Mouse (Mus musculus): ENCODE data around the gene Sema3d. TPM values are rescaled to one million over a fixed set of nuclear protein-coding genes. Genes with fewer than 3 reads are reported as not detected.

The Sema3d gene
- total RNA-seq, 2 experiments from 2014 or later = 4.9 to 6.0 TPM

DNA sequence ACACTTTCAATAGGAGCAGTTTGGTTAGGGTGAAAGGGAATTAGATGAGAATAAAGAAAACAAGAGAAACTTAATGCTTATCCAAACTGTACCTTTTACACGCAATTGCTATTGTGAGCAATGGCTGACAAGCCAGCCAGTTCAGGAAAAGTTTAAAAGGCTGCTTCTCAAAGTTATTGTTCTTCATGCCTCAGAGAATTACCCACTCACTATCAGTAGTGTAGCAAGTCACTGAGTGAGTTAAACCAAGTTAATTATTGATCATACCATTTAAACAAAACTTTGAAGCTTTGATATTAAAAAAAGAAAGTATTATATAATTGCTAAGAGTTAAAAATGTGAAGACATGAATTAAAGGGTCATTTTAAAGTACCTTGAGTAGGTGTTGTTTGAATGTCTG, 108.5 kb downstream of the Sema3d start:
- intact Hi-C loops (cut with DNase I) = no loop called here
- DNase-seq (ENCODE audit: low spot score in 2 of 2) = no peak

DNA sequence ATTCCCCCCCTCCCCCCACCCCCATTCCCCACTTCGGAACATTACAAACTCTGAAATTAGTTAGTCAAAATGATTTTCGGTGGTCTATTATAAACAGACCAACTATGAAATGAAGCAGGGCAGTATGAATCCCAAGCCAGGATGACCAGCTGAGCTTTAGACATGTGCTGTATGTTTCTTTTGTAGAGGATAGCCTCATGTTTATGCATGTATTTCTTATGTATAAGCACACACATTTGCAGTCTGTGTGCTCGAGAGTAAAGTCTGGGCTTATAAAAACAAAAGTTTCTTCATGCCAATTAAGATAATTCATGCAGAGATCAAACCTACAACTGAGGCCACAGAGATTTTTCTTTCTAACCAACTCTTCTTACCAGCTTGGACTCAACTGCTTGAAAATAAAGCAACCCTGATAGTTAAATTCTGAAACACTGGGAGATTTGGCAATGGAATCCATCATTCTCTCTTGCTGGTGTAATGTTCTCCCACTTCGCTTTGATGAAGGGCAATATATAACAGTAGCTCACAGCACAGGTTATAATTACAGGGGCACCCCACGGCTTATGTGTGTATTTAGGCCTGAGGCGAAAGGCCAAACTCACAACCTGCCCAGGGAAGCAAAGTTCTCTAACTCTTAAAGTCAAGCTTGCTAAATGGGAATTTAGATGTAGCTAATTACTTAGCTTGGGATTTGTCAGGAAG, 115.2 kb downstream of the Sema3d start:
- intact Hi-C loops (cut with DNase I) = no loop called here
- DNase-seq (ENCODE audit: low spot score in 2 of 2) = no peak

- DNase-seq (ENCODE audit: low spot score in 2 of 2) = no peak
- intact Hi-C loops (cut with DNase I) = no loop called here
Measured at GRCm38 (mm10) chr5:12499037-12499436, 115.9 kb downstream of the Sema3d start.

DNA sequence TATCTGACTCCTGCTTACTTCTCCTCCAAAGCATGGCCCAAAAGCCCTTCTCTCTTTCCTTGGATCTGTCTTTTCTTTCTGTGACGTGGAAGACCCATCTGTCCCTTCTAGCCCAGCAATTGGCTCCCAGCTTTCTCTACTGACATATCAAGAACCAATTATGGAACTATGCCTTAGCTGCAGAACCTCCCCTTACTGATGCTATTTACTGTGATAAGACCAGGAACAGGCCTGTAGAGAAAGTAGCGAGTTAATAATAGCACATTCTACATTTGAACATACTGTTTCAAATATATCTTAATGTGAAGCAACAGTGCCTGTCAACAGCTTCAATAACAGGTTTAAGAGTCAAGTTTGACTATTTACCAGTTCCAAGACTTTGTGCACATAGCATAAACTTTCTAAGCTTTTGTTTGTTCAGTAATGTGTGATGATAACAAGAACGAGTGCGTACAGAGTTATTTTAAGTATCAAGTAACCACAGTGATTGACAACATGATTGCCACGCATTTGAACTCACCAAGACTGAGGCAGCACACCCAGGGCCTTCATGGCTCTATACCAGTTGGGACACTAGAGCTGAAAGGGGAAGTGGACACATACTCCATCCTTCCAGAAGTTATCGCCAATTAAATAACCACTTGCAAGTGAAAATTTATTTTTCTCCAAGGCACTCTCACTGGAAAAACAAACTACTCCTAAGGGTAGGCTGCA, 116.8 kb downstream of the Sema3d start:
- intact Hi-C loops (cut with DNase I) = no loop called here

GRCm38 (mm10) chr5:12512471-12512870, 129.3 kb downstream of the Sema3d start:
- no peak for DNase-seq (ENCODE audit: low spot score in 2 of 2)
- intact Hi-C loops (cut with DNase I) = no loop called here

More for the DNA sequence above, 116.8 kb downstream of the Sema3d start:
- no peak for DNase-seq (ENCODE audit: low spot score in 2 of 2)

GRCm38 (mm10) chr5:12515283-12515682, 132.1 kb downstream of the Sema3d start:
- no peak for DNase-seq (ENCODE audit: low spot score in 2 of 2)
- intact Hi-C loops (cut with DNase I) = no loop called here

- intact Hi-C loops (cut with DNase I) = no loop called here
Measured at GRCm38 (mm10) chr5:12525235-12525767, 142.1 kb downstream of the Sema3d start.

GRCm38 (mm10) chr5:12528596-12528995, 145.4 kb downstream of the Sema3d start:
- intact Hi-C loops (cut with DNase I) = no loop called here
- DNase-seq (ENCODE audit: low spot score in 2 of 2) = no peak

More at GRCm38 (mm10) chr5:12525235-12525767, 142.1 kb downstream of the Sema3d start:
- no peak for DNase-seq (ENCODE audit: low spot score in 2 of 2)

- no peak for DNase-seq (ENCODE audit: low spot score in 2 of 2)
- intact Hi-C loops (cut with DNase I) = no loop called here
Measured at GRCm38 (mm10) chr5:12529771-12530170, 146.6 kb downstream of the Sema3d start.

DNA sequence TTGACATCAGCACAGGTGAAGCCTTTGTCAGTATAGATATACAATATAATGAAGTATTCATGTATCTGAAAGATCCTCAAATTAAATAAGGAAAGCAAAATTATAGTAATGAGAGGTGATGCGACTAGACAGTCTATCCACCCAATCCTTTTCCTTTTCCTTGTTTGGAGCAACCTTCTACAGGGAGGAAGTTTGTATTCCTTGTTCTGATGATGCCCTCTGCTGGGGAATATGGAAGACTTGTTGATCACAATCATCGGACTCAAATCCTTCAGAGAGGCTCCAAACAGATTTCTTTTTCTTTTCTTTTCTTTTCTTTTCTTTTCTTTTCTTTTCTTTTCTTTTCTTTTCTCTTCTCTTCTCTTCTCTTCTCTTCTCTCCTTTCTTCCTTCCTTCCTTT, 158.1 kb downstream of the Sema3d start:
- intact Hi-C loops (cut with DNase I) = loop anchor here (5.0 kb wide), 2 partner anchors 509 to 1894 kb away; no protein-coding TSS in a partner anchor
- no peak for DNase-seq (ENCODE audit: low spot score in 2 of 2)

GRCm38 (mm10) chr5:12549046-12549669, 166.0 kb downstream of the Sema3d start:
- intact Hi-C loops (cut with DNase I) = no loop called here
- DNase-seq (ENCODE audit: low spot score in 2 of 2) = no peak

- intact Hi-C loops (cut with DNase I) = loop anchor here (5.0 kb wide), 3 partner anchors 523 to 1903 kb away; no protein-coding TSS in a partner anchor
- DNase-seq (ENCODE audit: low spot score in 2 of 2) = no peak
Measured at GRCm38 (mm10) chr5:12555401-12555800, 172.2 kb downstream of the Sema3d start.

GRCm38 (mm10) chr5:12557889-12558288, 174.7 kb downstream of the Sema3d start:
- no peak for DNase-seq (ENCODE audit: low spot score in 2 of 2)
- intact Hi-C loops (cut with DNase I) = loop anchor here (5.0 kb wide), 3 partner anchors 526 to 1906 kb away; no protein-coding TSS in a partner anchor

DNA sequence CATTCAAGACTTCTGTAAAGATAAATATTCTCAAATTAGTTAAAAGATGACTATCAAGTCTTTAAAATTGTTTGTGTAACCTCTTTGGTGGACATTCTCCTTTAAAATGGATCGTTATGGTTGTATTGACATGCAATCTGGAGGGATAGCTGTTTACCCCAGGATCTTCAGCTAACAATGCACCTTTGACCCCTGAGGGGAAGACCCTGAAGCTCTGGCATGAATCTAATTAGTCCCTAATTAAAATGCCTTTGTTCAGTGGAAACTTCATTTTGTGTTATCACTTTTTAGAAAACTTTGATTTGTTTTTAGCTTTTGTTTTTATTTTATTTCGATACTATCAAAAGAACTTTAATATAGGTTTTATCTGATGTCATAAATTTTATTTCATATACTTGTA, 178.6 kb downstream of the Sema3d start:
- intact Hi-C loops (cut with DNase I) = loop anchor here (1.0 to 10.0 kb wide), 4 partner anchors 833 to 1656 kb away; no protein-coding TSS in a partner anchor
- DNase-seq (ENCODE audit: low spot score in 2 of 2) = no peak

DNA sequence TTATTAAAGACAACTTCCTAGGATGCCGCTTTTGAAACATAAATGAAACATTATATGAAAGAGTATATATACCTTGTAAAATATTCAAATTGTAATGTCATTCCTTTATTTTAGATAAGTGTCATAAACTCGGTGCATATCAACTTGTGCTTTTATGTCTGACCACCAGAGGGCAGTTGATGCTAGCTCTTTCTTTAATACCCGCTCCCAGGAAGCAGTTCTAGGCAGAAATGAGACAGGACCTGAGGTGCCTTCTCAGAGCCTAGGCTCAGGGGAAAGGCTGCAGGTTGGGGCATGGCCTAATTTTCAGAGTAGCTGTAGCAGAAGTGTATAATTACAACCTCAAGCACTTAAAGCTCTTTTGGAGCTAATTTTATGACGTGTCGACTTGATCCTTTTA, 179.0 kb downstream of the Sema3d start:
- DNase-seq (ENCODE audit: low spot score in 2 of 2) = peak; percentile 31 to 41

GRCm38 (mm10) chr5:12563132-12563531, 179.9 kb downstream of the Sema3d start:
- DNase-seq (ENCODE audit: low spot score in 2 of 2) = no peak
- intact Hi-C loops (cut with DNase I) = loop anchor here (2.0 to 10.0 kb wide), 3 partner anchors 832 to 1654 kb away; no protein-coding TSS in a partner anchor

More for the DNA sequence above, 179.0 kb downstream of the Sema3d start:
- intact Hi-C loops (cut with DNase I) = loop anchor here (1.0 to 10.0 kb wide), 4 partner anchors 833 to 1655 kb away; no protein-coding TSS in a partner anchor

DNA sequence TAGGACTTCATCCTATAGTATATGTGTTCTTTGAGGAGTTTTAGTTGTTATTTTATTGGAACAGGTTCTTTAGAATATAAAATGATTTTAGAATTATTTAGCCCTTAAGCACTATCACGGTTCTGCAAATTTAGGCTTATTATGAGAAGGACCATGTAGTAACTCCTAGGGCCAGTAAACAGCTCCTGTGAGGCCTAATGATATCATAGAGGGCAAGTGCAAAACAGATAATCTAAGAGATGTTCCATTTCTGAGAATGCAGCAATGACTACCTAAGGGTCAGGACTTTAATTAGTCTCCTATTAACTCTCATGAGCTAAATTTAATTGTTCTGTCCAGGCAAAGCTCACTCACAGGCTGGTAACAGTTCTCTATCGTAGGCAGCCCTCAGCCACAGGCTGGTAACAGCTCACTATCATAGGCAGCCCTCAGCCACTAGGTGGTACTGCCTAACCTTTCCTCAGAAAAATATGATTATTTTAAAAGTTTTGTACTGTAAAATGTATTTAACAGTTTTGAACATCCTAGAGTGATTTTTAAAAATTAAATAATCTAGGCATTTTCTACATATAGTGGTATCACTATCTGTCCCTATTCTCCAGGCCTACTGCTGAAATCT, 181.5 kb downstream of the Sema3d start:
- DNase-seq (ENCODE audit: low spot score in 2 of 2) = no peak
- intact Hi-C loops (cut with DNase I) = loop anchor here (5.0 to 10.0 kb wide), 2 partner anchors 830 to 1653 kb away; no protein-coding TSS in a partner anchor

DNA sequence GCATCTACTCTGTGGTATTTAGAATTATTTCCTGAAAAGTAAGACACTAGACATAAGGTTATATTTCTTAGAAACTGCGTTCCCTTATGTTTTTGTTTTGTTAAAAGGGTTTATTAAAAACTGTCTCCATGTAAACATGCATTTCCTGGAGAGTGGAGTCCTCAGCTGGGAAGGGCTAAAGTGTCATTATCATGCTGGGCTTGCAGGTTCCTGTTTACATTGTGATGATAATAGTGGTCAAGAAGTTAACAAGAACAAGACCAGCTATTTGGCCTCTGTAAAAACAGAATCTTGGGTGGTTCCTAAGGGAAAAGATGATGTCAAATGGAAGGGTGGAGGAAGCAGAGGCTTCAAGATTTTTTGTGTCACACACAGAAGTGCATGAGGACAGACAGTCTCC, 183.4 kb downstream of the Sema3d start:
- intact Hi-C loops (cut with DNase I) = loop anchor here (10.0 kb wide), 1 partner anchor 828 kb away; no protein-coding TSS in a partner anchor
- DNase-seq (ENCODE audit: low spot score in 2 of 2) = no peak

DNA sequence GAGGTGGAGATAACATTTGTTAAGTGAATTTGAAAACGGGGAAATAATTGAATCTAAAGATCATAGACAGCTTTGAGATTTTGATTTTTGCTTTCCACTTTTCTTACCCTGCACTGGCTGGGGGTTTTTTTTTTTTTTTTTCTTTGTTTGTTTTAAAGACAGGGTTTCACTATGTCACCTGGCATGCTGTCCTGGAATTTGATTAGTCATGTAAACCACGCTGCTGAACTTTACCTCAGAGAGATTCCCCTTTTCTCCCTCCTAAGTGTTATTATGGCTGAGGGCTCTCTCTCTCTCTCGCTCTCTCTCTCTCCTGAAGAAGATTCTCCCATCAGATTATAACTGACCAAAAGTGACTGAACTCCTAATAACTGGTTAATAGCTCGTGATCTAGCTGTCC, 191.4 kb downstream of the Sema3d start:
- no peak for DNase-seq (ENCODE audit: low spot score in 2 of 2)
- intact Hi-C loops (cut with DNase I) = no loop called here
